Mouse (Mus musculus) frontal cortex, adult 2 months (tissue): ENCODE measurements around the gene E330021D16Rik. TPM values are rescaled to one million over a fixed set of nuclear protein-coding genes. Genes with fewer than 3 reads are reported as not detected.

Experiments used
- polyA plus RNA-seq: library from polyadenylated mRNA; depleted of rRNA; stranded (reverse); fragments of >200 nt; gene quantifications from 2 replicates; pipeline ENCODE4 v1.2.3, GENCODE M21; 2012; rRNA removed

E330021D16Rik gene
- polyA plus RNA-seq, 1 experiment: not detected

Other genes with a start within 250 kb of the E330021D16Rik start
- 40.1 and 44.3 TPM in 2 replicates for gene Grin2b, start 242.1 kb downstream of the E330021D16Rik start, polyA plus RNA-seq
- not detected in 2 replicates for gene Gm8994, start 88.0 kb downstream of the E330021D16Rik start, polyA plus RNA-seq
- gene Atf7ip, start 90.6 kb upstream of the E330021D16Rik start, polyA plus RNA-seq: 42.8 and 49.5 TPM in 2 replicates
- gene Plbd1, start 246.4 kb upstream of the E330021D16Rik start, polyA plus RNA-seq: 0.34 TPM in 2 replicates